Mouse (Mus musculus): ENCODE measurements around the gene Gm17026. TPM values are rescaled to one million over a fixed set of nuclear protein-coding genes. Genes with fewer than 3 reads are reported as not detected.

Gm17026 gene
- not detected in 2 replicates for polyA plus RNA-seq (2012; rRNA removed)

DNA sequence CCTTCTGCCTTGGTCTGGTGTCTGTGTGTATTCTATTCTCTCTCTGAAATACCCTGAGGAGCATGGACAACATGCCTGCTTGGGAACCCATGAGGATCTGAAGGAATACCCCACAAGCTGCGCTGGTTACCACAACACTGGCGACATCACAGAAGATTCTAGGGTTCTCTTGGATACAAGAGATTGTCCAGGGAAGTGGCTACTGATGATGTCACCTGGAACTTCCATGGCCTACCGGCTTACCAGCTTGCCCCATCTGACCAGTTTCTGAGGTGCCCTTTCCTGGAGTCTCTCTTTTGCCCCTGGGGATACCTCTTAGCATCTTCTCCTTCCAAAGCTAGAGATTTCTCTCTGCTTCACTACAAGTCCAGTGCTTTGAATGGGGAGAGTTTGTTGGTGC is at the start of gene Gm17026:
Gm17026 (minus strand) TSS at position 101 of the 400 bp plus-strand sequence.

GRCm38 (mm10) chr14:42297258-42297657 is 37.4 kb upstream of the Gm17026 start, which contains the start of gene Gm9611:
Gene Gm9611, minus strand, starts transcription at chr14:42297358.

Other genes starting within 250 kb of the Gm17026 start
- not detected in 2 replicates for gene Gm7951, start 142.7 kb downstream of the Gm17026 start, polyA plus RNA-seq (2012; rRNA removed)
- not detected in 2 replicates for gene Gm17027, start 97.4 kb downstream of the Gm17026 start, polyA plus RNA-seq (2012; rRNA removed)
- gene Gm3573, start 69.3 kb downstream of the Gm17026 start, polyA plus RNA-seq (2012; rRNA removed) = not detected in 2 replicates
- not detected in 2 replicates for gene Gm9611, start 37.3 kb upstream of the Gm17026 start, polyA plus RNA-seq (2012; rRNA removed)
- not detected in 2 replicates for gene Gm7995, start 50.2 kb upstream of the Gm17026 start, polyA plus RNA-seq (2012; rRNA removed)
- gene Gm8005, start 179.6 kb upstream of the Gm17026 start, polyA plus RNA-seq (2012; rRNA removed) = not detected in 2 replicates
- gene Gm8011, start 203.8 kb upstream of the Gm17026 start, polyA plus RNA-seq (2012; rRNA removed) = not detected in 2 replicates
- gene Gm8020, start 242.3 kb upstream of the Gm17026 start, polyA plus RNA-seq (2012; rRNA removed) = not detected in 2 replicates

All from liver, embryonic 14 days (tissue).